Mouse (Mus musculus) layer of hippocampus, postnatal 14 days (tissue): ENCODE measurements around the gene Nelfe. TPM values are rescaled to one million over a fixed set of nuclear protein-coding genes. Genes with fewer than 3 reads are reported as not detected.
"Not testable (repeated sequence)": the region's sequence is repeated elsewhere in the genome, so short reads cannot be mapped to it uniquely, and the experiment has no call there.

Experiments used
- DNase-seq, 2 experiments: peaks; one replicate each; pipeline ENCODE4 v3.0.0; 2021 to 2022; ENCODE audit warnings: low spot score in 2 of 2, mixed read lengths in 1 of 2
- long read RNA-seq, 2 experiments: library from polyadenylated mRNA; stranded (forward); transcript quantifications; one replicate each; pipeline ENCODE4 v2.0.0; 2021
- total RNA-seq, 2 experiments: library from RNA; stranded (reverse); gene quantifications; 2 replicates each; pipeline ENCODE4 v1.2.3; 2021

Nelfe gene
- total RNA-seq, result 10 to 100 TPM; 29.6 to 30.9 TPM
- long read RNA-seq, experiment 1, transcript Nelfe-201 (11 exons, 1,607 nt), result minor isoform, 7 of 24 reads
- long read RNA-seq, experiment 1, transcript Nelfe-202 (11 exons, 1,381 nt), result major isoform, 10 of 24 reads
- long read RNA-seq, experiment 1, partial matches to known transcripts, result 2 of 24 reads
- long read RNA-seq, experiment 1, other reads (novel, unspliced or antisense), result 2 of 24 reads
- long read RNA-seq, experiment 2, transcript Nelfe-202 (11 exons, 1,381 nt), result minor isoform, 7 of 24 reads
- long read RNA-seq, experiment 2, transcript Nelfe-201 (11 exons, 1,607 nt), result major isoform, 9 of 24 reads
- long read RNA-seq, experiment 2, partial matches to known transcripts, result 4 of 24 reads
- long read RNA-seq, experiment 2, other reads (novel, unspliced or antisense), result 1 of 24 reads

- DNase-seq, result peak; percentile 96 to 98
These were observed at the start of gene Nelfe, which contains the start of gene Skiv2l for GRCm38 (mm10) chr17:34849722-34850516. Gene Nelfe (plus strand): TSS chr17:34850391. Gene Skiv2l (minus strand): TSS chr17:34850210.

GRCm38 (mm10) chr17:34800781-34801305 is 49.3 kb upstream of the Nelfe start:
- DNase-seq, result not testable (repeated sequence)

GRCm38 (mm10) chr17:34802756-34803155 is 47.4 kb upstream of the Nelfe start:
- not testable (repeated sequence) for DNase-seq

GRCm38 (mm10) chr17:34803367-34803766 is 46.8 kb upstream of the Nelfe start:
- DNase-seq, result not testable (repeated sequence)

GRCm38 (mm10) chr17:34804301-34804700 is 45.9 kb upstream of the Nelfe start, which contains the start of gene Cyp21a1:
Gene Cyp21a1 (minus strand): TSS chr17:34804561.
- DNase-seq, result not testable (repeated sequence)

- no peak for DNase-seq
These were observed 45.2 kb upstream of the Nelfe start for GRCm38 (mm10) chr17:34804871-34805562.

GRCm38 (mm10) chr17:34807176-34807575 is 43.0 kb upstream of the Nelfe start:
- no peak for DNase-seq

DNA sequence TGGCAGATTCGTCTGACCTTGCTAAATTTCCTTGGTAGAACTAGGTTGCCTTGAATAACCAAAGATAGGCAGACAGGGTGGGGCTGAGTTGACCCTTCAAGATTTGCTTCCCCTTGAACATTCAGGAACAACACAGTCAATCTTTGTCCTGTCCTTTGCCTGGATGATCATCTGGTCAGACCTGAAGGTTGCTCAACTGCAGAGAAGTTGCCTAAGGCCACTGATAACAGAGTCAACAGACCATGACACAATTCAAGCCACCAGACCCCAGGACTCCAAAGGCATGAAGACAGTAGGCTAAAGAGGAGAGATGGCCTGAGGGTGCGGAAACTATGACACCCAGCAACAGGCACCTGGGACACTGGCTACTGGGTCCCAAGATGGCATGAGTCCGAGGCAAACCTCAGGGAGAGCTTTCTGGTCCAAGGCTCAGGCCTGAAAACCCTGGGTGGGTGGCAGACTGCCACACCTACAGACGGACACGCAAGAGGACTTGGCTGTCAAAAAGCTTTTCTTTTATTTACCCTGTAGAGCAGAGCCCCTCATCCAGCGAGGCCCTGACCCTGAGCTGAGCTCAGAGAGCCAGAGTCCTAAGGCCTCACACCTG is 41.5 kb upstream of the Nelfe start:
- no peak for DNase-seq

GRCm38 (mm10) chr17:34810411-34810810 is 39.8 kb upstream of the Nelfe start:
- not testable (repeated sequence) for DNase-seq

GRCm38 (mm10) chr17:34810811-34811210 is 39.4 kb upstream of the Nelfe start:
- DNase-seq, result not testable (repeated sequence)

- DNase-seq, result no peak
These were observed 38.9 kb upstream of the Nelfe start for GRCm38 (mm10) chr17:34811275-34811674.

DNA sequence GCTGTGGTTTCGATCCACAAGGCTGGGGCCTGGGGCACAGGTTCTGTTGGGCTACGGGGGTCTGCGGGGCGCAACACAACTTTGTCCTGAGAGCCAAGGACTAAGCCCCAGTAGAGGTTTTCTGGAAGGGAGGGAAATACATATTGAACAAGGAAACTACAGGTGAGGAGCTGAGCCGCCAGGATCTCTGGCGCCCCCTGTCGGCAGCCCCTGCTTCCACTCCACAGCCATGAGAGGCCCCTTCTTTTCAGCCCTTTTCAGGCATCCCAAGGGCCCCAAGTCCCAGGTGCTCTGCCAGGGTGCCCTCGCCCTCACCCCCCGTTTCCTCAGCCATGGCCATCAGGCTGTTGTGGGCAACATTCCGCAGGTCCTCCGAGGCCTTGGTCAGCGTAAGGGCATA is 36.4 kb upstream of the Nelfe start:
- DNase-seq, result not testable (repeated sequence)

GRCm38 (mm10) chr17:34814818-34815370 is 35.3 kb upstream of the Nelfe start:
- DNase-seq, result no peak

DNA sequence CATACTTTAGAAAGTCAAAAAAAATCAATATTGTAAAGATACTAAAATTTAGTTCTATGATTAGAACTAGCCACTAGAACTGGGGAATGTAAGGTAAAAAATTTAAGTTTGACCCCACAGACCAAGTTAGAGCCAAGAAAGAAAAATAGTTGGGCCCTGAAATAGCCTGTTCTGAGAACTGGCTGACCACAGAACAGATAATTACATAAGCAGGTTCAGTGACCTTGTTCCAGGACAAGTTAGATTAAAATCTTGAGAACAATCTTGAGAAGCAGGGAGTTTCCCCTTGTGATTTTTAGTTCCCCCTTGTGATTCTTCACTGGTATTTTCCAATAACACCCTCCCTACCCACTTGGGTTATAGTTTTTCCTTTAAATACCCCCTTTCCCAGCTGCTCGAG is 19.4 kb upstream of the Nelfe start:
- DNase-seq, result not testable (repeated sequence)

GRCm38 (mm10) chr17:34836155-34836855 is 13.9 kb upstream of the Nelfe start:
- peak in 1 of 2 experiments; percentile 24 for DNase-seq

- peak; percentile 98 for DNase-seq
These were observed 13.4 kb upstream of the Nelfe start, which contains the start of the genes Stk19 and Dxo for GRCm38 (mm10) chr17:34836856-34837221. Gene Stk19 (minus strand): TSS chr17:34836945. Gene Dxo (plus strand): TSS chr17:34837019.

- DNase-seq, result no peak
These were observed 12.5 kb upstream of the Nelfe start for GRCm38 (mm10) chr17:34837464-34838324.

GRCm38 (mm10) chr17:34838785-34839184 is 11.4 kb upstream of the Nelfe start:
- DNase-seq, result no peak
